Mouse (Mus musculus) sigmoid colon, adult 10 weeks (tissue): Measurements from ENCODE around the gene Pnn. TPM values are rescaled to one million over a fixed set of nuclear protein-coding genes. Genes with fewer than 3 reads are reported as not detected.

ENCODE experiments used
- polyA plus RNA-seq: library from polyadenylated mRNA; stranded (reverse); fragments of 350-450 nt; fragmentation: Illumina TruSeq; extraction: RNeasy Lipid Tissue Mini Kit (QIAGEN cat#74804); gene quantifications from one replicate; pipeline ENCODE4 v1.2.3, GENCODE M21; 2014; ENCODE audit warnings: low read depth, low replicate concordance

The Pnn gene
- polyA plus RNA-seq, result 180 TPM

DNA sequence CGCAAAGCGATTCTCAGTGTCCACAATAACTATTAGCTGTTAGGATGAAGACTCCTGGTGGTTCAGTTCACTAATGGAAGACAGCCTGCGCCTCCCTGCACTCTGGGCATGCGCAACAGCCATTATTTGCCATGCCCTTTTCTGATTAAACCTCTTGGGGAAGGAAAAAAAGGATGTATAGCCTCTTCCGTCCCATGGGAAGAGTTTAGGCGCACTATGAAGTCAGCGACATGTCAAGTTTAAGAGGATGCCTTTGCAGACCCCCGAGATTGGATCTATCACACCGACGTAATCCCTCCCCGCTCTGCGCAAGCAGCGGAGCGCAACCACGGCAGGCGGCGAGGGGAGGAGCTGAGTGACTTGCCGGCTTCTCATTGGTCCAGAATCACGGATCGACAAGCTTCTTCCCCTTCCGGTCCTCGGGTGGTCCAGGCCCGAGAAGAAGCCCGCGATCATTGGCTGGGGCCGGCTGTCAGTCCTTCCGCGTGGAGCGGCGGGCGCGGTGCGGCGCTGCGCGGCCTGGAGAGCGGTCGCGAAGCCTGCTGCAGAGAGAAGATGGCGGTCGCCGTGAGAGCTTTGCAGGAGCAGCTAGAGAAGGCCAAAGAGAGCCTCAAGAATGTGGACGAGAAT, at the start of gene Pnn:
TSS of gene Pnn (plus strand) at position 437 of the 630 bp plus-strand sequence.

DNA sequence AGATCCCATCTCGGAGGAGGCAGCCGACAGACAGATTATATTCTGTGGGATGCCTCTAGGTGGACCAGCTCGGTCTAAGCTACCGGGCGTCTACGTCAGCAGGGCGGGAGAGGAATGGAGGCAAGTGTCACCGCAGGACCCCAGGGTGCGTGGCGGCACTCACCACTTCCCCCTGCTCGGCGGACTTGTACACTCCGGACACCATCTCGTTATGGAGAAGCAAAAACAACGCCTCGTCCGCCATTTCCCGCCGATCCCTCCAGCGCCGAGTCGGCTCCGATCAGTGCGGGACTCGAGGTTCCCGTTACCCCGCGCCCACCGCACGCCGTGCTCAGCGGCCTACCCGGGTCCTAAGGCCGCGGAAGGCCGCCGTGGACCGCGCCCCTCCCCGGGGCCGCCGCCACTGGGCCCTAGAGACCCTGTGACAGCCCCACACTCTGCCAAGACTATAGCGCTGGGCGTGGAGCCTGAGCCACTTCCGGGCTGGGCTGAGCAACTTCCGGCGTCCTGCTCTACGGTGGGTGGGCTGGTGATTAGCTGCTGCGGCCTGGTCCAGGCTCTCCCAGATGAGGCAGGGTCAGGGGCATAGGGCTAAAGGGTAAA, 5.6 kb upstream of the Pnn start, which contains the start of gene Trappc6b:
TSS of gene Trappc6b (minus strand) at position 480 of the 603 bp plus-strand sequence.

DNA sequence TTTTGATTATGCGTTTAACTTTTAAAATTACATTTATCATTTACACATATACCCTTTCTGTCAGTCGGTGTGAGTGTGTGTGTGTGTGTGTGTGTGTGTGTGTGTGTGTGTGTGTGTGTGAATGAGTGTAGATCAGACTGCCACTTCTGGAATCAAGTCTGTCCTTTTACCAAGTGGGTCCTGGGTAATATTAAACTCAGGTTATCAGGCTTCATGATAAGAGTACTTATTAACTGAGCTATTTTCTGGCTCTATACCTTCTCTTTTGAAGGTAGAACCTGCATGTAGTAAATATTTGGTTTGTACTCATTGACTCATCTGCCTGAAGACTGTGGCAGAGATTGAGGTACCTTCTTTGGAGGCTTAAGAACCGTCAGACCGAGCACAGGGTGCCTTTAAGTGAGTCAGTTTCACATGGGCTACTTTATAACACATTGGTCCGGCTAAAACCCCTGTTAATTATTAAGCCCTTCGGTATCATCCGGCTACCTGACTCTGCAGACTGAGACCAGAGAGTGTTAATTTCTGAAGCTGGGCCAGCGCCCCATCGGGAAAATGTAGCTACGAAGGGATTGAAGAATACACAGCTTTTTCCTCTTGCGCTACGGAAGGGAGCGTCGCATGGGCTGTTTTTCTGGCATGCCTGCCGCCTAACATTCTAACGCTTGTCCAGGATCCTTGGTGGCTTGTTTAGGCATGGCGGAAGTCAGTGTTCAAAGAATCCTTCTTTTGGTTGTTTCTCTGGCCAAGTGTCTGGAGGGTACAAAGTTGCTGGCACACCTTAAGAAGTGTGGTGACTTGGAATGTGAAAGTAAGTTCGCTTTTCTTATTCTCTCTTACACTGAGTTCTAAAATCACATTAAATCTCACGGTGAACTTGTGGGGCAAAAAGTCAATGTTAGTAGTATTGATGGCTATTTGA, 28.7 kb downstream of the Pnn start, which contains the start of gene Mia2:
TSS of gene Mia2 (plus strand) at position 696 of the 922 bp plus-strand sequence.

Other genes with a start within 250 kb of the Pnn start
- gene Sec23a, start 54.9 kb upstream of the Pnn start, polyA plus RNA-seq, result 105 TPM
- gene Gemin2, start 53.5 kb upstream of the Pnn start, polyA plus RNA-seq, result 20.3 TPM
- gene Trappc6b, start 5.4 kb upstream of the Pnn start, polyA plus RNA-seq, result 343 TPM
- 386 TPM for gene Mia2, start 28.9 kb downstream of the Pnn start, polyA plus RNA-seq
- 56.2 TPM for gene Fbxo33, start 152.8 kb downstream of the Pnn start, polyA plus RNA-seq